Mouse (Mus musculus): ENCODE measurements around the gene Kctd7.

DNA sequence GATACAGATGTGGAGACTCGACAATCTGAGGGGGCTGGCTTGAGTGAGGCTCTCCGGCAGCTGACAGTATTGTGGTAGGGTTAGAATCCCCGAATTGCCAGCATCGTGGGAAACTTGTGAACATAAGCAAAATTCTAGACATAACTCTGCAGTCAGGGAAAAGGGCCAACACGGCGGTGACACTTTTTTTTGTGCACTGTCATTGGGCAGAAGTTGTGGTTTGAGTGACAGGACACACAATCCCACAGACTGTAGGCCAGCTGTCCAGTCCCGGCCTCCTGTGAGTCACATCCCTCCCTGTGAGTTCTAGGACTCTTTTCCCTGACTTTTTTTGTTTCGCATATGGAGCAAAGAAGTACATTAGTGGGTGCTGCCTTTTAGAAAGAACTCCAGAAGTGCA is 1.3 kb downstream of the Kctd7 start:
- TF ChIP-seq POLR2A (IDR thresholded peaks at IDR 0.05; ENCODE audit: low read depth, low read length) = no peak
- TF ChIP-seq CTCF (conservative IDR thresholded peaks at IDR 0.05; ENCODE audit: insufficient read depth, insufficient read length, low read depth, low read length) = no peak
